Mouse (Mus musculus): ENCODE measurements around the gene Spg21.

Spg21 gene

GRCm38 (mm10) chr9:65460732-65461442 lies at the start of gene Spg21:
Gene Spg21, plus strand, starts transcription at chr9:65460947.
- DNase-seq (ENCODE audit: low spot score in 2 of 2), result peak; percentile 93 to 94

GRCm38 (mm10) chr9:65411326-65411725 lies 49.4 kb upstream of the Spg21 start:
- DNase-seq (ENCODE audit: low spot score in 2 of 2), result no peak

GRCm38 (mm10) chr9:65417738-65418137 lies 43.0 kb upstream of the Spg21 start:
- DNase-seq (ENCODE audit: low spot score in 2 of 2), result no peak

GRCm38 (mm10) chr9:65419633-65420032 lies 41.1 kb upstream of the Spg21 start:
- no peak for DNase-seq (ENCODE audit: low spot score in 2 of 2)

- no peak for DNase-seq (ENCODE audit: low spot score in 2 of 2)
These were observed 37.8 kb upstream of the Spg21 start, which contains the start of gene Slc51b for GRCm38 (mm10) chr9:65422760-65423501. Gene Slc51b, minus strand, starts transcription at chr9:65422955.

DNA sequence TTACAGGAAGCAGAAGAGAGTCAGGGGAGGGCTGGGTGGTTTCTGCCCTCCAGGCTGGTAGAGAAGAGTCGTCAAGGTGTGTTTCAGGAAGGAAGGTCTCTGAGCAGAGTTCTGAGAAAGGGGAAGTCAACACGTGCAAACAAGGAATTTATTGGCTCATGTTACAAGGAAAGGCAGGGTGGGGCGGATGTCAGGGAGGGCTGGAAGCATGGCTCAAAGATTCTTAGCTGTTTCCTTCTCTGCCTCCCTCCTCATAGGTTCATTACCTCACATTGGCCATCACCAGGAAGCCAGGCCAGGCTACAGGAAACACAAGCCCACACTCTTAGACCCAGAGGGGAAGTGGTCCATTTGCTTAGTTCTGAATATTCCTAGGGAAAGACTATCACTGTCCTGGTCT lies 36.4 kb upstream of the Spg21 start:
- DNase-seq (ENCODE audit: low spot score in 2 of 2), result no peak

- DNase-seq (ENCODE audit: low spot score in 2 of 2), result no peak
These were observed 33.2 kb upstream of the Spg21 start for GRCm38 (mm10) chr9:65427511-65427910.

DNA sequence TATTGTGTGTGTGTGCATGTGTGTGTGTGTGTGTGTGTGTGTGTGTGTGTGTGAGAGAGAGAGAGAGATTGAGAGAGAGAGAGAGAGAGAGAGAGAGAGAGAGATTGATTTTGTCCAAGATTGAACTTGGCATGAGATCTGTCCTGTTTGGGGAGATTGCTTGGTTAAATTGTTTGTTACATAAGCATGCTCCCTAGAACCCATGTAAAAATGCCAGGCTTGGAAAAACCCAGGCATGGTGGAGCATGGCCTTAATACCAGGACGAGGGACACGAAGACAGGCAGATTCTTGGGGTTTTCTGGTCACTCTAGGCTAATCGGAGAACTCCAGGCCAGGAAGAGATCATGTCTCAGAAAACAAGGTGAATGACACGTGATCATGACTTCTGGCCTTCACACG lies 32.7 kb upstream of the Spg21 start:
- DNase-seq (ENCODE audit: low spot score in 2 of 2), result no peak

- DNase-seq (ENCODE audit: low spot score in 2 of 2), result no peak
These were observed 30.3 kb upstream of the Spg21 start for GRCm38 (mm10) chr9:65430401-65430800.

GRCm38 (mm10) chr9:65430921-65431320 lies 29.8 kb upstream of the Spg21 start:
- no peak for DNase-seq (ENCODE audit: low spot score in 2 of 2)

DNA sequence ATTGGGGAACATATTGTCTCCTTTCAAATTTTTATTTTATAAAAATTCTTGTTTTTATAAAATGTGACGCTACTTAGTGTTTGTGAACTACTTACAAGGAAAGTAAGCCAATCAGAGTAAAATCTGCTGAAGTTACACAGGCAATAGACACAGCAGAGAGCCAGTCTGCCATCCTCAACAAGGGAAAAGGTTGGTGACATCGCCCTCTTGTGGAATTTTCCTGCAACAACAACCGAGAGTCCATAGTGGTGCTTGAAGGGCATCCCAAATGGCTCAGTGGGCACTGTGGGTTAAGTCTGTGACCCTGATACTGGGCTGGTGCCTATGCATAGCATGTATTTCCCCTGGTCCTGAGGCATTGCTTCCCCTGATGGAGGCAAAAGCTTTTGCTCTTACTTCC lies 28.5 kb upstream of the Spg21 start:
- DNase-seq (ENCODE audit: low spot score in 2 of 2), result peak; percentile 93 to 96

- DNase-seq (ENCODE audit: low spot score in 2 of 2), result peak in 1 of 2 experiments; percentile 35
These were observed 26.6 kb upstream of the Spg21 start for GRCm38 (mm10) chr9:65434140-65434539.

DNA sequence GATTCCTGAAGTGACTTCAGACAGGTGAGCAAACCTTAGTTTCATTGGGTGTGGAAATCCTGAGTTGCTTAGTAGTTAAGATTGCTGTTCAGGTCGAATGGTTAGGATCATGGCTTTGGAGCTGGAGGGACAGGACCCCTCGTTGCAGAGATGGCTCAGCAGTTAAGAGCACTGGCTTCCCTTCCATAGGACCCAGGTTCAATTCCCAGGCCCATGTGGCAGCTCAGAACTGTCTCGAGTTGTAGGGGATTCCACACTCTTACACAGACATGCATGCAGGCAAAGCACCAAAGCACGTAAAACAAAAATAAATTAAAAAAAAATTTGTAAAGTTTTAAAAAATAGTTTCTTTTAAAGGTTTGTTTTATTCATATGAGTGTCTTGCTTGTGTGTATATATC lies 25.5 kb upstream of the Spg21 start:
- no peak for DNase-seq (ENCODE audit: low spot score in 2 of 2)

GRCm38 (mm10) chr9:65435671-65436301 lies 25.0 kb upstream of the Spg21 start, which contains the start of gene Mtfmt:
Gene Mtfmt, plus strand, starts transcription at chr9:65435782.
- peak; percentile 88 to 92 for DNase-seq (ENCODE audit: low spot score in 2 of 2)

GRCm38 (mm10) chr9:65444692-65445091 lies 16.1 kb upstream of the Spg21 start:
- DNase-seq (ENCODE audit: low spot score in 2 of 2), result no peak

DNA sequence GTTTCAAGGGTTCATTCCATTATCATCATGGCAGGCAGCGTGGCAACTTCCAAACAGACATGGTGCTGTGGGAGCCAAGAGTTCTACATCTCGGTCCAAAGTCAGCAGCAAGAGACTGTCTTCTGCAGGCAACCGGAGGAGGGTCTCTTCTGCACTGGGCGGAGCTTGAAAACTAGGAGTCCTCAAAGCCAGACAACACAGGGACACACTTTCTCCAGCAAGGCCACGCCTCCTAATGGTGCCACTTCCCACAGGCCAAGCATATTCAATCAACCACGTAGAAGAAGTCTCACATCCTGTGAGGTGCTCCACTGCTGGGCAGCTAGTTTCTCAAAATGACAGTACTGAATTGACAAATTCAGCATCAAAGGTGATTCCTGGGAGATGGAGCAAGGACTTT lies 12.8 kb upstream of the Spg21 start:
- no peak for DNase-seq (ENCODE audit: low spot score in 2 of 2)

DNA sequence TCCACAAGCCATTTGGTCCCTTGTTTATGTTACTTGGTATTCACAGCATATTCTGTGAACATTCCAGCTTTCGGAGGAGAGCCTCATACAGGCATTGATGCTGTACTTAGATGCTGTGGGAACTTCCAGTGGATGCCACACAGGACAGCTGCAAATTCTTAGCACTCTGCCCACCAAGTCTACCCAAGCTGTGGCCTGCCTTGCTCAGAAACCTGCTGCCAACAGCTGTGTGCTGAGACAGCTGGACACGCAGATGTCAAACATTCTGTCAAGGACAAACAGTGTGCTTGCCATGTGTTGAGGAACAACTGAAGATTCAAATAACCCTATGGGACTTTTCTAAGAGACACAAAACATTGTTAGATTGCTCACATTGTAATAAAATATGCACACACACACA lies 1.8 kb upstream of the Spg21 start:
- DNase-seq (ENCODE audit: low spot score in 2 of 2), result no peak

DNA sequence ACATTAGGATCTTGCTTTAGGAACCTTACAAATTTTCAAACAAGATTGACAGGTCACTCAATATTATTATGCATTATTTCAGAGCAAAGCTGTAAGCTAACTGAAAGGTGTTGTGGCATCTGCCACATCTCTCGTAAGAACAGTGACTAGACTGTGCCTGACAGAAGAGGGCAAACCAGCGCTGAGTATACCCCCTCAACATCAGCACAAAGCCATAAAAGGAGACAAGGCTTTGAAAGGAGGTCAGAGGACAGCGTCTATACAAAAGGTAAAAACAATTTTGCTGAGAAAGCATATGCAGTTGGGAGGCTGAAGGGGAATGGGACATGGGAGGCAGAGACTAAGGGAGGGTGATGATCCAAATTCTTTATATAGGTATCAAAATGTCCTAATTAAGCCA lies 549 bp upstream of the Spg21 start:
- no peak for DNase-seq (ENCODE audit: low spot score in 2 of 2)

GRCm38 (mm10) chr9:65462544-65462943 lies 1.8 kb downstream of the Spg21 start:
- no peak for DNase-seq (ENCODE audit: low spot score in 2 of 2)

GRCm38 (mm10) chr9:65464161-65464560 lies 3.4 kb downstream of the Spg21 start:
- no peak for DNase-seq (ENCODE audit: low spot score in 2 of 2)

DNA sequence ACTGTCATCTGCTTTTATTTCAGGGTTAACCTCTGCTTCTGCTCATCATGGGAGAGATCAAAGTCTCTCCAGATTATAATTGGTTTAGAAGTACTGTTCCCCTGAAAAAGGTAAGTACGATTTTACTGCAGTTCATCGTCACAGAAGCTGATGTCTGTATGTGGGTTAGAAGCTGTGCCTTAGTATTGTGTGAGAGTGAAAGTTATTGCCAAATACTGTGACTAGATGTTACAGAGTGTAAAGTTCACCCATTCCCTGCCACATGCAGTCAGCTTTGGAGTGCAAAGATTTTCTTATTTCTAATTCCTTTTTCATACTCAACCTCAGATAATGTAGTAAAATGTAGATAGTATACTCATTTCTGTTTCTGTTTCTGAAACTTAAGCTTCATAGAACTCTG lies 4.5 kb downstream of the Spg21 start:
- no peak for DNase-seq (ENCODE audit: low spot score in 2 of 2)

DNA sequence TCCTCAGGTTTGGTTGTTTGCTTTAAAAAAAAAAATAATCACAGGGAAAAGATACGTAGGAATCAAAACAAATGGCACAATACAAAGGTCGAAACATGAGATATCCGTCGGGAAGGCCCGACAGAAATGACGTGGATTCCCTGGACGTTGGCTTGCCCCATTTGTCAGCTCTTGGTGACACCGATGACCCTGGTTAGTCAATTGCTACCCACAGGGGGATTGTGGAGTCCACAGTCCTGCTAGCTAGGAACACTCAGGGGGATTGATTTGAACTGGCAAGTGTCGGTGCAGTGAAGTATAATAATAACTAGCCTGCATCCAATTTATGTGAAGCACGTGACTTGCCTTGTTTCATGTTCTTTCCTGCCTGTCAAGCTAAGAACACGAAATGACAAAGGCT lies 6.9 kb downstream of the Spg21 start:
- DNase-seq (ENCODE audit: low spot score in 2 of 2), result no peak

DNA sequence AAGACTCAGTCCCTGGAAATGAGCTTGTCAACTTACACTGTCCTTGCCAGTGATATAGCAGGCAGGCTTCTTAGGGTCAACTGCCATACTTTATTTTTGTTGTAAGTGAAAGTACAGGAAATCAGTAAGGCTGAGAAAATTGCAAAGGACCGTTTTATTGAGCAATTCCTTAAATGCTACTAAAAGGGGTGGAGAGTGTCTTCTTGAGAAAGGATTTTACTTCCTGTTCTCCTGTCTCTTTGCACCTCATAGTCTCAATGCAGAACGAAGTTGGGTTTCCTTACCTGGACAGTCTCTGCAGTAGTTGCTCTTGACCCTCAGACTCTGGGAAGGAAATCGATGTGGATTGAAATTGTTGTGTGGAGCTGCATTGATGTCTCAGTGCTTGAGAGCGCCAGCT lies 12.0 kb downstream of the Spg21 start:
- DNase-seq (ENCODE audit: low spot score in 2 of 2), result no peak
